Mouse (Mus musculus): ENCODE data around the gene Kcnc1.

Kcnc1 gene

GRCm38 (mm10) chr7:46395571-46395970, 726 bp upstream of the Kcnc1 start:
- no peak for DNase-seq

- DNase-seq = peak; percentile 75
Observed at GRCm38 (mm10) chr7:46396928-46397731, 833 bp downstream of the Kcnc1 start.

- peak; percentile 59 for DNase-seq
Observed at GRCm38 (mm10) chr7:46397732-46398333, 1.5 kb downstream of the Kcnc1 start.

- peak; percentile 51 for DNase-seq
Observed at GRCm38 (mm10) chr7:46398612-46399011, 2.3 kb downstream of the Kcnc1 start.

GRCm38 (mm10) chr7:46399676-46400075, 3.4 kb downstream of the Kcnc1 start:
- peak; percentile 65 for DNase-seq

- DNase-seq = peak; percentile 40
Observed at GRCm38 (mm10) chr7:46400346-46400745, 4.0 kb downstream of the Kcnc1 start.

- DNase-seq = peak; percentile 61
Observed at GRCm38 (mm10) chr7:46401371-46402180, 5.3 kb downstream of the Kcnc1 start.

- peak; percentile 69 for DNase-seq
Observed at GRCm38 (mm10) chr7:46403616-46404485, 7.6 kb downstream of the Kcnc1 start.

- peak; percentile 54 for DNase-seq
Observed at GRCm38 (mm10) chr7:46404756-46405155, 8.5 kb downstream of the Kcnc1 start.

- DNase-seq = no peak
Observed at GRCm38 (mm10) chr7:46408606-46409005, 12.3 kb downstream of the Kcnc1 start.

- no peak for DNase-seq
Observed at GRCm38 (mm10) chr7:46409204-46409789, 13.0 kb downstream of the Kcnc1 start.

GRCm38 (mm10) chr7:46410727-46411126, 14.4 kb downstream of the Kcnc1 start:
- DNase-seq = no peak

- no peak for DNase-seq
Observed at GRCm38 (mm10) chr7:46412823-46413222, 16.5 kb downstream of the Kcnc1 start.

- DNase-seq = no peak
Observed at GRCm38 (mm10) chr7:46413959-46414725, 17.8 kb downstream of the Kcnc1 start.

GRCm38 (mm10) chr7:46415818-46416425, 19.6 kb downstream of the Kcnc1 start:
- no peak for DNase-seq

GRCm38 (mm10) chr7:46417467-46417866, 21.2 kb downstream of the Kcnc1 start:
- DNase-seq = no peak

GRCm38 (mm10) chr7:46418102-46418622, 21.9 kb downstream of the Kcnc1 start:
- DNase-seq = peak; percentile 79

GRCm38 (mm10) chr7:46421535-46421934, 25.2 kb downstream of the Kcnc1 start:
- peak; percentile 71 for DNase-seq

- no peak for DNase-seq
Observed at GRCm38 (mm10) chr7:46422052-46422763, 25.9 kb downstream of the Kcnc1 start.

Measured in cerebellum, adult 9-10 months (tissue).